Mouse (Mus musculus) testis, postnatal 10 days (tissue): Measurements from ENCODE around the gene Atp6v0a4.

ENCODE experiments used
- DNase-seq: peaks from one replicate; pipeline ENCODE4 v3.0.0; 2021; ENCODE audit warnings: low spot score

Atp6v0a4 gene

DNA sequence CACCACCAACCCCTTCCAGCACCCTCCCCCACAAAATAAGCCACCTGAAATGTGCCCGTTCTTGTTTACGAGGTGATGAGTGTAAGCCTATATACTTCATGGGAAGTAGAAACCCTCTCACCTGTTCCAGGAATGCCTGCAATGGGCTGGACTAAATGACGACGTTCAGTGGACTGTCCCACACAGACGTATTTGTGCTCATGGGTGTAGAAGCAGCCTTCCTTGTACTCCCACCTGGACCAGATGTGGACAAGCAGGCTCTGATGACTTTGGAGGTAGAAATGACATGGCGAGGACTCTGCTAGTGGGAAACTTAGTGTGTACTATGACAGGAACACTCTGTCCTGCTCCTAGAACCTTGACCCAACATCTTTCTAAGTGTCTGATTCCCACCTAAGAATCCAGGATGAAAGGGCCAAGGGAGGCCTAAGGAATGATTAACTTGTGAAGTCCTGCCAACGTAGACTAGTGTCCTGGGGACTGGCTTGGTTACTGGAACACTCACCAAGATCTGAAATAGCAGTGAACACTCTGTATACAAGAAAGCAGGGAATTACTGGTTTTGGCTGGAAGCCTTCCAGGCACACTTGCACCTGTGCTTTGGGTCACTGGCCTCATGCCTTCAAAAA, at the start of gene Atp6v0a4:
Gene Atp6v0a4, minus strand, starts transcription at position 380 of the 629 bp plus-strand sequence.
- DNase-seq, result no peak

DNA sequence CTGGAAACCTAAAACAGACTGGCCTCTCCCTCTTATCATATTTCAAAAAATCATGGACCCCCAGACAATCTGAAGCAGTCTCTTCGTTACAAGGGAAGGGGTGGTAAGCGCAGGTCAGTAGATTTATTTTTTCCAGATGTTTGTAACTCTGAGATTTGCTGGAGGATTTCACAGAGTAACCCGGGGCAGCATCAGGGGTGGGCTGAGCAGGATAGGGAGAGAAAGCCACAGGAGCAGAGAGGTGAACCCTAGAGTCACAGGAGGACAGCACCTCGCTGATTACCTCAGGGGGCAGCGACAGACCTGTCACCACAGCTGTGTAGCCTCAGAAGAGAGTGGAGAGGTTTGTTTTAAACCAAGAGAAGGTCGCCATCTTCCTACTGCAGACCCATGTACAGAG, 41.0 kb upstream of the Atp6v0a4 start:
- DNase-seq, result no peak

DNA sequence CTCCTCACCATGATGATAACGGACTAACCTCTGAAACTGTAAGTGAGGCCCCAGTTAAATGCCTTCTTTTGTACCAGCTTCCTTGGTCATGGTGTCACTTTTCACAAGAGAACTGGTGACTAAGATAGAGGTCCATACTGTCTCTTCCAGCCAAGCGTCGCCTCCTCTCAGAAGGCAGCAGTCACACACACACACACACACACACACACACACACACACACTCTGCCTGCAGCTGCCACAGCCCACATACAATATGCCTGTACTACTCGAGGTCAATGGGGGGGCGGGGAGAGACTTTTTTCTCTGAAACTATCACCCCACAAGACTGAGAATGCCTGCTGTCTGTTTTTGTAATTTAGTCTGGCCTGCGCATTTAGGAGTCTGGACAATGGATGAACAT, 40.3 kb upstream of the Atp6v0a4 start:
- no peak for DNase-seq

DNA sequence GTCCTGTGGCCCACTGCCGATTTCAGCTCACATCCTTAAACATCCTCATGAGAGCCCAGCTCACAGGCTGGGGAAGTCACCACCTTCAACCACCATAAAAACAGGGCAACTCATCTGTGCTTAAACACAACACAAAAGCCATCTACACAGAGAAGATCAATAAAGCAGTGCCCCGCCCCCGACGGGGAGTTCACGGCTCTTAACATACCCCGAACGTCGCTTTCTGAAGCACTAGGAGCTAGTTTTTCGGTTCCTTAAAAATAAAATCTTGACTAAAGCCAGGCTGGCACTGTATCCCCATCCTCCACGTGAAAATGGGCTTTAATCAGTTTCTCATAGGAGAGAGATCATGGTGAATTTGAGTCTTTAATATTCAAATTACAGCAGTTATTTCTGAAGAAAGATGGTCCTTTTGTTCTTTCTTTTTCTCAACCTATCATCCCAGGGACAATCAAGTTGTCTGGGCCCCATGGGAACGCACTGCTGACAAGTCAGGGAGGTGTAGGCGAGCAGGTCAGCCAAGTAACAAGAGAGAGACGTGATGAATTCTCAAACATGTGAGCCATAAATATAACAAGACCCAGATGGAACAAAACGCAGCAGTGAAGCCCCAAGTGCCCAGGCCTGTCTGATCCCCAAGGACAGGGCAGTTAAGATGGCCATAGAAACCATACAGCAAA, 38.6 kb upstream of the Atp6v0a4 start:
- DNase-seq, result no peak

DNA sequence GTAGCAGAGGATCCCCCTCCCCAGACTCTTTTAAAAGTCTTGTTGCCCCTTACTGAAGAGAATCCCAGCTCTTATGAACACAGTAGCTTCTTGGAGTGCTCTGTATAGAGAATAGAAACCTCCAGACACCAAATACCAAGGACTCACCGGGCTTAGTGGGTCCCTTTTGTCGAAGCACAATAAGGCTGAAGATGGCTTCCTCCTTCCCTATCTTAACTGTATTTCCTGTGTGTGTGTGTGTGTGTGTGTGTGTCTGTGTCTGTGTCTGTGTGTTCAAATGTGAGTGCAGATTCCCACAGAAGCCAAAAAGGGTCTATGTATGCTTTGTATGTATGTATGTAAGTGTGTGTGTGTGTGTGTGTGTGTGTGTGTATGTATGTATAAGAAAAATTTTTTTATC, 36.2 kb upstream of the Atp6v0a4 start:
- DNase-seq, result no peak

DNA sequence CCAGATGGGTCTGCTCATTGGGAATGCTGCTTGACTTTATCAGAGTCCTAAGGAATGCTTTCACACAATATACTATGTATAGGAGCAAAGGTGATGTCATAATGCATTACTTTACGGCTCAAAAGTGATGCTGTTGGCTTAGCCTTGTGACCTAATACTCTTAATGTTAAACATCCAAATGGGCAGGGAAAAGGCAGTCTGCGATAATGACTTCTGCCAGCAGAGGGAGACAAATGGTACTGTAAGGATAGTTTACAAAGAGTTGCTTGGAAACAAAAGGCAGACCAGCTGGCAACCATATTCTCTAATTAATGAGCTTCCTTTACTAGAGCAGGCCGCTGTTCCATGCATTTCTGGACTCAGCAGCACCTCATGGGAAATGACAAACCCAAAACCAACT, 35.7 kb upstream of the Atp6v0a4 start:
- peak; percentile 93 for DNase-seq

DNA sequence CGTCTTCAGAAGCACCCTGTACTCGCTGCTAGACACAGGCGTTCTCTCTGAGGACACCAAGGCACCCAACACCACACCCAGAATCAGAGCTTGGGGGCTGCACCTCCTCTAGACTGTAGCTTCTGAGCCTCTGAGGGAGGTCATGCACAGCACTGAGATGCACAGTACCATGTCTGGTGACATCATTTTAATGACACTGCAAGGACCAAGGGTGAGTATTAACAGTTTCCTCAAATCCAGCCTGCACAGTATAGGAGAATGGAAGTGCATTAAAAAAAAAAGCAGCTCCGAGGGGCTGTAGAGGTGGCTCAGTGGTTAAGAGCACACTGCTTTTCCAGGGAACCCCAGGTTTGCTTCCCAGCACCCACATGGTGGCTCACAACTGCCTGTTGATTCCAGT, 35.2 kb upstream of the Atp6v0a4 start:
- no peak for DNase-seq

DNA sequence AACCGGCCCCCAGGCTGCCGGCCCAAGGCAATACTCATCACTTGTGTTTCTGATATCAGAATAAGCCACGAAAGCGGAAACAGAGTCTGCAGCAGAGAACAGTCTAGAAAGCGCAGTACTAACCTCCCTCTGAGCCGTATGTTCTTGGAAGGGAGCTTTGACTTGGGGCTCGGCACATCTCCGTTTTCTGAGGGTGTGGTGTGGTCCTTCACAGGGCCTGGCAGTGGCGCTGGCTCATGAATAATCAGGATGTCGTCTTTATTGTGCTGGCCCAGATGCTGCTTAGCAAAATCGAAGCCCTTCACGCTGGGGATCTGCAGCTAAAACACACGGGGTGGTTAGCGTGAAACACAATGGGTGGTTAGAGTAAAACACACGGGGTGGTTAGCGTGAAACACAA, 33.5 kb upstream of the Atp6v0a4 start:
- no peak for DNase-seq

DNA sequence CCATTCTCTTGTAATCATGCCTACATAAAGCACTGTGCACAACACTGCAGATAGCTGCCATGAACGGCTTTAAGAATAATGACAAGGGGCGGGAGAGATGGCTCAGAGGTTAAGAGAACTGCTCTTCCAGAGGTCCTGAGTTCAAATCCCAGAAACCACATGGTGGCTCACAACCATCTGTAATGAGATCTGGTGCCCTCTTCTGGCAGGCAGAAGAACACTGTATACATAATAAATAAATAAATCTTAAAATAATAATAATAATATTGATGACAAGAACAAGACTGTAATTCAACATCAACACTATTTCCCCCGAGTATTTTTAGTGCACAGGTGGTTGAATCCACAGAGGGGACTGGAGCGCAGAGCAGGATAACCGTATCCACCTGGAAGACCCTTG, 31.8 kb upstream of the Atp6v0a4 start:
- DNase-seq, result no peak

DNA sequence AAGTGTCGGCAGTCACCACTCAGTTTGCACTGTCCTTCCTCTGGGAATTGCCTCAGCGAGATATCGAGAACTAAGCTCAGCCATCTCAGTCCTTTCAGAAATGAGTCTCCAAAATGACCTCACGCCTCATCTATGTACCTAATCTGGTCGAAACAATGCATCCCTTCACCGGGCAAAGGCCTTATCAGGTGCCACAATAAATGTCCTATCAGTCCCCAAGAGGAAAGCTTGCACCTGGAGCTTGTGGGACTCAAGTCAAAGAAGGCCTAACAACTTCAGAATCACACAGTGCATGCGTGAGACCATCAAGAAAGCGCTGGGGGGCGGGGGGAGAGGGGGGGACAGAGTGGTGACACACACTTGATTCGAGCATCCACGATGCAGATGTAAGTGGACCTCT, 27.9 kb upstream of the Atp6v0a4 start:
- no peak for DNase-seq

DNA sequence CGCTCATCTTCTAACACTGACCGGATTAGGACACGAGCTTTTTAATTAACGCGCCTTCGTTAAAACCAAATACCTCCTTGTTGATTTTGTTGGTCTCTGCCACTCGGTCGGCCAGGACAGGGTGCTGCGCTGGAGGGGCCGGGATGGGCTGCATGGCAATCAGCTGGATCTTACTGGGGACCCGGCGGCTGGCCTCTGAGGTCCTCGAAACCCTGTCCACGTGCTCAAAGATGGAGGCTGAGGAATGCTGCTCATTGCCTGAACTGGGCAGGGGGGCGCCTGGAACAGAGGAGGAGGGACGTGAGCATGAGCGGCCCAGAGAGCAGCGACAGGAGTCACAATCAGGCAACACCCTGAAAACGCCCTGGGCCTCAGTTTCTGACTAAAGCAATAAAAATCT, 25.1 kb upstream of the Atp6v0a4 start:
- no peak for DNase-seq

DNA sequence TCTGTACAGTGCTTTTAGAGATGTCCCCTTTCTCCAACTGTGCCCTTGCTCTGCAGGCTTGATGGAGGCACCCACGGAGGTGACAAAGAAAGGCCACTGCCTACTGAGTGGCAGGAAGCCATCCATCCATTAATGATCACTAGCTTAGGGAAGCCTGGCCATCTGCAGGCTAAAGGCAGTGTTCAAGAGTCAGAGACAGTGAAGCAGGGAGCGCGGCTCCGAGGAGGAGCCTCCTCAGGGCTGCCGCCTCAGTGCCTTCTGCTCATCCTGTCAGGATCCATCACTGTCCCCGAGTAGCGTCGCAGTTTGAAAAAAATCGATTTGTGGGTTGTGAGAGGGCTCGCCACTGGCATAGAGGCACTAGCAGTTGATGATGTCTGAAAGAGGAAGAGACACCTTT, 24.2 kb upstream of the Atp6v0a4 start:
- DNase-seq, result no peak

DNA sequence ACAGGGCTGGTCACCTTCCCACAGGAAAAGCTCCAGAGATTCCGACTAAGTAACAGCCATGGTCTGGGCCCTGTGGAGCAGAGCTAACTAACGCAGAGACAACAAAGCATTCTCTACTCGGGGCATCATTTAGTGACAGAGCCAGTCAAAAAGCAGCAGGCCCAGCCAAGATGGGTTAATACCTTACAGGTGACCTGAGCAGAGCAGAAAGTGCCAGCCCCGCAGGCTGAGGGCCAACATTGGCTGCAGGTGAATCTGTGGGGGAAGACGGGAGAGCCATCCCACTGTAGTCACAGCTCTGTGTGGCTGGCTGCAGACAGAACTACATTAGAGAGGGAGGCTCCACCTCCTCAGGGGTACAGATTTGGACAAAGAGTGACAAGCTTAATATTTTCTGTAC, 22.9 kb upstream of the Atp6v0a4 start:
- DNase-seq, result no peak

DNA sequence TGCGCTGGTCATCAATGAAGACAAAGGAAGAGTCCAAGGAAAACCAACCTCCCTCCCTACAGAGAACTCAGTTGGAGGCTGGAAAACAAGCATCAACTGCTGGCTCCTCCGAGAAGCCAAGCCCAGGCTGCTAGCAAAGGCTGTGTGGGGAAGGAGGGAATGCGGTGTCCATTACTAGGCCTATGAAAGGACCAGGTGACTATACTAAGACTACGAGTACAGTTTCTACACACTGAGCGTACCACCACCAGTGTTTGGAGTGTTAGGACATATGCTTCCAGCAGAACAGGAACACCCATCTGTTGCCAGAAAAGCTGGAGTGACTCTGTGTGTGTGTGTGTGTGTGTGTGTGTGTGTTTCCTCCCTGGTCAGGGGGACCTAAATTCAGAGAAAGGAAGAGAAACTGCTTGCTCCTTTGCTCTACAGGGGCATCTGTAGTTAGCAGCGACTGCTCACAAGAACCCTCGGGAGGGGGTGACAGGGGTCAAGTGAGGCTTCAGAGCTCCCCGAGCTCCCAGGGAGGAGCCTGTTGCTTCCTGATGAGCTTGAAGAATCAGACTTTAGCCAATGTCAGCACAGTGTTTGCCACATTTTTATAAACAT, 21.2 kb upstream of the Atp6v0a4 start:
- DNase-seq, result no peak

DNA sequence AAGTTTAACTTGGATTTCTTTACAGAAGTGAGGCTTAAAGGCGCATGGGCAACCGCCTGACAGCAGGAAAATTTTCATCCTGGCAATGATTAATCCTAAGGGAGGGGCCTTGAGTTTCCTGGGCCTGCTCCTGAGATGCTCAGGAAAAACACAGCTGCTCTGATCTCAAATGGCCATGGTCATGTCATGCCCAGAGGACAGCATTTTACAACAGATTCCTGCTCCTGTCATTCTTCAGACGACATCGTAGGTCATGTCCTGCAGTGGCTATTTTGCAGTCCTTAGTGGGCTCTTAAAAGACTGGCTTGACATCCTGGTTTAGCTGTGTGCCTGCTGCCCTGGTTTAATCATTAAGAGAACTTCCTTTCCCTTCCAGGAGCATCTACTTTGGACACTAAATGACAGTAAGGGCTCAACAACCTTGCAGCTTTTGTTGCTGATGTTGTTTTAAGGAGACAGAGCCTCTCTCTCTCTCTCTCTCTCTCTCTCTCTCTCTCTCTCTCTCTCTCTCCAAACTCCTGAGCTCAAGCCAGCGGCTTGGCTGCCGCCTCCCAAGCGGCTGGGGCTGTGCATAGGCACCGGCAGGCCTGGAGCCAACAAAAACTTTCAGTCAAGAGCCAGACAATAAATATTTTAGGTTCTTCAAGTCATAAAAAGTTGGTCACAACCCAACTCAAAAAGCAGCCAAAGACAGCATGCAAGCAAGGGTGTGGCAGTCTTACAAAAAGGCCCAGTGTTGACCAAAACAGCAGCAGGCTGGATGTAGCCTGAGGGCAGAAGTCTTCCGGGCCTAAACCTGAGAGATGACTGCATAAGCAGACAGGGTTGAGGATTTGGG, 20.0 kb upstream of the Atp6v0a4 start:
- DNase-seq, result peak; percentile 55

DNA sequence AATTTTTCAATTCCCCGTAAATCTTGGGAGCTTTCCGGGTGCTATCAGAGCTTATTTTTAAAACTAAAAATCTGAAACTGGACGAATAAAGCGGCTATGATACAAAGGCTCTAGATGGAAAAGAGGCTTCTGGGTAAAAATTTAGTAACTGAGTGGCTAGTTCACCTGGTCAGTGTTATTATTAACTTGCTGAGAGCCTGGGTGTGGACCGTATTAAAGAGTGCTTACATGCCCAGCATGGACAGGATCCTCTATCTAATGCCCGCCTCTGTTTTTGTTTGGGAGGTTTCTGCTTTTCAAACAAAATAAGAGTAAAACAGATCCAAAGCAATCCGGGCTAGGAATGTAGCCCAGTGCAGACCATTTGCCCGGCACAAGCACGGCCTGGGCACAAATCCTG, 16.0 kb upstream of the Atp6v0a4 start:
- no peak for DNase-seq

DNA sequence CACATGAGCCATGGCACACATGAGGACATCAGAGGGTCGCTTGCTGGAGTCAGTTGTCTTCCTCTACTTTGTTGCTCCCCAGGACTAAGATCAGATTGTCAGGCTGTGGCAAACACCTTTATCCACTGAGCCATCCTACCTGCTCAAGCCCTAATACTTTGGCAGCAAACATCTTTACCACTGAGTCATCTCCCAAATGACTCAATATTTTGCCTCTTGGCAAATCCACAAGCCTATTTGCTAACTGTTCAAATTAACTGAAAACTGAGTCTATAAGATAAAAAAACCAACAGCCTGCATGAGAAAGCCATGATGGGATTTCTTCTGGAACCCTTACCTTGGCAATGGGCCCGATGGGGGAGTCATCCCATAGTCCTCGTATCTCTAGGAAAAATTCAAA, 14.7 kb upstream of the Atp6v0a4 start:
- DNase-seq, result no peak

DNA sequence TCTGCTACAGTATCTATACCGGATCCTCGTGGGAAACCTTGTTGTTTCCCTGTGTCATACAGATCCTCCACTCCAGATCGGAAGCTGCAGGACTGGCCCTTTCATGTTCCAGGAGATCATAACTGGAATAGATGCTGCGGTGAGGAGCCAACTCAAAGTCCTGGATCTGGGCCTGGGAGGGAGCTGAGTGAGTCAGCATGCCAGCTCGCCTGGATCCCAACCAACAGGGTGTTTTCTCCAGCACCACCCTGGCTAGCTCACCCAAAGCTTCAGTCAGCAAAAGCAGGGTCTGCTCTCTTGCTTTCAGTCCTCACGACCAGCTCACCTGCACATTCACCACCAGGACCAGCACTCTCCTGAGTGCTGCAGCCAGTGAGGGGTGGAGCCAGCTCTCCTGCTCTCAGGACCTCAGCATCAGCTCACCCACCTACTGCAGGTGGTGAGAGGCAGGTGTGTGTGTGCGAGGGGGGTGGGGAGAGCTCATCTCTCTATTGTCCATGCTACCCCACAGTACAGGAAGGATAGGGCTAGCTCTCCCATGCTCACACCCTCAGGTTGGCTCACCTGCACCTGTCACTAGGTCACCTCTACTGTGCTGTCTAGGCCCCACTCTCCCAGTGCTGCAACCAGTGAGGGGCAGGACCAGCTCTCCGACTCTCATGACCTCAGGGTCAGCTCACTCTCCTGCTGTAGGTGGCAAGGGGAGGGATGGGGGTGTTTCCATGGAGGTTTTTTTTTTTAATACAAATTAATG, 10.6 kb upstream of the Atp6v0a4 start:
- DNase-seq, result no peak

DNA sequence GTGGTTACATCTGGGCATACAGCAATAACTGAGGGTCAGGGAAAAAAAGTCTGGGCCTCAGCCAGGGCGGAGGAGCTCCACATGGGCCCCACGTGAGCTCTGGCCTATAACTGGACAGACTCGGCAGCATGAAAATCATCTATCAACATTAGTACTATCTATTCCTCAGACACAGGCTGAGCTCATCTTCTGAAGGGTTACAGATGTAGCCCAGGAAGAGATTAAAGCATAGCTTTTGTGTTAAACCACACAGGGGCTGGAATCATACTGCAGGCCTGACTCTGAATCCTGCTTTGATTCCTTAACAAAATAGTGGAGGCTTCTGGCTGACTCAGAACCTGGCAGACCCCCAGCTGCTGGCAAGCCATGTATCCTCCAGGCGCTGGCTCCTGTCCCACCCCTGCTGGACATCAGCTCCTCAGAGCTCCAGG, 7.4 kb upstream of the Atp6v0a4 start:
- DNase-seq, result peak; percentile 77

DNA sequence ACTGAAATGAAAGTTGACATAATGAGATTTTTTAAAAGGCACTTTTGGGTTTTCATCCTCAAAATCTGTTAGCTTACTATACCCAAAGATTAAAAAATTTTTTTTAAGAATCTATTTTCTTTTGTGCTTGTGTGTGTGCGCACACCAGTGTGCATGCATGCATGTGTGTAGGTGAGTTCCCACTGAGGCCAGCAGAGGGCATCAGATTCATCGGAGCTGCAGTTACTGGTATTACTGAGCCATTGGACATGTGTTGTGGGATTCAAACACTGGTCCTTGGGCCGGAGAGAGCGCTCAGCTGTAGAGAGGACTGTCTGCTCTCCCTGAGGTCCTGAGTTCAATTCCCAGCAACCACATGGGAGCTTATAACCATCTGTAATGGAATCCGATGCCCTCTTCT, 5.5 kb upstream of the Atp6v0a4 start:
- DNase-seq, result no peak

DNA sequence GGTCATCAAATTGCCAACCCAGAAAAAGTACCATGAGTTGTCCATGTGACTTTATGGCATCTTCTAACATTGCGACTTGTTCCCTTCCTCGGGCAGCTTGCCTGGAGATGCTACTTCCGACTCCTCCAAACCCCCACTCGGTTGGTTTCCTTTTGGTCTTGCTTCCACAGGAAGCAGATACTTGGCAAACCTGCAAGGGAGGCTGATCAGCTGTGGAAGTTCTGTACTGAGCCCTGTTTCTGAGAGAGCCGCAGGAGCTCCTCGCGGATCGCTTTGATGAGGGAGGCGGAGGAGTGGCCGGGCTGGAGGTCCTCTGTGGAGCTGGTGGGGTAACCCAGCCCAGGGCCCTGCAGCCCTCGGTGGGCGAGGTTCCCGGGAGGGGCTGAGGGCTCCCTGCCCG, 3.7 kb upstream of the Atp6v0a4 start:
- DNase-seq, result no peak

DNA sequence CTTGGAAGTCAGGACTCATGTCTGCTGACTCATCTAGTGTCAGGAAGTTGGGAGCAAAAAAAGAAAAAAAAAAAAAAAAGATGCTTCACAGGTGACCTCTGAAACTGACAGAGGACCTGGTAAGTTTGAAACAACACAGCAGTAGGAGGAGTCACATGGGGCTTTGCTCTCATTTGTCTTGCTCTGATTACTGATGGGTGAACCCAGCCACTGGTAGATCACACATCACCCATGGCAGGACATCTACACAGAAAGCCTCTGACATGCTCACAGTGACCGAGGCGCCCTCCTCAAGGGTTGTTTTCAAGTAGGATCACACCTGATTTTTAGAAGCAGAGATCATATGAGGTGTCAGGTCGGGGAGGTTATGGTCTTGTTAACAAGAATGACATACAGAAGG, 1.1 kb upstream of the Atp6v0a4 start:
- DNase-seq, result no peak
